Mouse (Mus musculus) limb, embryonic 15.5 days (tissue): Measurements from ENCODE around the gene Map2k7. TPM values are rescaled to one million over a fixed set of nuclear protein-coding genes. Genes with fewer than 3 reads are reported as not detected.

Source experiments
- ATAC-seq: fragments of 200-750 bp; cut with Nextera tagmentation; 2 replicates; pipeline ENCODE4 v1.8.0; 2017; ENCODE audit warnings: low read depth, moderate TSS enrichment; ENCODE audit not compliant: insufficient number of reproducible peaks, low FRiP score, low TSS enrichment
- H3K27ac ChIP-seq: fragments of 300-500 bp; sonication (generic); 2 replicates; pipeline ENCODE4 v1.5.1; 2015; ENCODE audit warnings: moderate library complexity, mild to moderate bottlenecking, inconsistent platforms
- H3K27me3 ChIP-seq: fragments of 300-500 bp; sonication (generic); 2 replicates; pipeline ENCODE4 v1.6.1; 2015; ENCODE audit warnings: inconsistent platforms
- H3K36me3 ChIP-seq: fragments of 300-500 bp; sonication (generic); 2 replicates; pipeline ENCODE4 v1.6.1; 2015; ENCODE audit warnings: inconsistent platforms
- H3K4me1 ChIP-seq: fragments of 300-500 bp; sonication (generic); 2 replicates; pipeline ENCODE4 v1.6.1; 2015; ENCODE audit warnings: inconsistent platforms
- H3K4me2 ChIP-seq: fragments of 300-500 bp; sonication (generic); 2 replicates; pipeline ENCODE4 v1.6.1; 2015; ENCODE audit warnings: mild to moderate bottlenecking, inconsistent platforms
- H3K4me3 ChIP-seq: fragments of 300-500 bp; sonication (generic); 2 replicates; pipeline ENCODE4 v1.5.1; 2015; ENCODE audit warnings: mild to moderate bottlenecking, inconsistent platforms
- H3K9ac ChIP-seq: fragments of 300-500 bp; sonication (generic); 2 replicates; pipeline ENCODE4 v1.6.1; 2015; ENCODE audit warnings: inconsistent platforms
- H3K9me3 ChIP-seq: fragments of 300-500 bp; sonication (generic); 2 replicates; pipeline ENCODE4 v1.6.1; 2016; ENCODE audit warnings: inconsistent platforms
- WGBS: fragments of 180-500 bp; shearing (Covaris S2); methylation state at CpG from one replicate; pipeline ENCODE4 v1.1.7; 2015; 5-methylcytosine and 5-hydroxymethylcytosine counted together
- polyA plus RNA-seq: library from polyadenylated mRNA; unstranded; fragments of >200 nt; fragmentation: Nextera tagmentation; extraction: Ambion mirVana; gene quantifications from 2 replicates; pipeline ENCODE4 v1.2.1, GENCODE M21; 2015

Gene Map2k7
- polyA plus RNA-seq, 1 experiment from 2014 or later: 27.1 TPM

DNA sequence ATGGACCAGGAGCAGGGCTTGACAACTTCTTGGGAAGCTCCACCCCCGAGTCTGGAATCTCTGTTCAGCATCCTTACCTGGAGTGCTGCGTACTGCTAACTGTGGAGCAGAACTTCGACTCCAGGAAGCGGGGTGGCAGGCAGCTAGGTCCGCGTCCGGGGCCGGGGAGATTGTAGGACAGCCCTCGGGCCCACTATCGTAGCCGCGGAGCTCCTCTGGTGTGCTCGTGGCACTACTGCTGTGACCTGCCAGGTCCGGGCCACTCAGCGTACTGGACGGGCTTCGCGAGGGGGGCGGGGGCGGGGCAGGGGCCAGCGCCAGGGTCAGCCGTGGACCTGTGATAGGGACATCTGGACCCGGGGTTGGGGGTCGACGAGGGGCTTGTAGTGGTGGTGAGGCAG, 25.7 kb upstream of the Map2k7 start:
- H3K9ac ChIP-seq: peak overlapping the region; percentile 40
- 1% methylated on average over 25 of the region's 25 CpGs for WGBS
- peak overlapping the region; percentile 44 for H3K4me3 ChIP-seq
- no peaks in the 10 kb centered on the region for H3K9me3 ChIP-seq
- H3K27ac ChIP-seq: no peak overlapping the region
- peaks cover 10% of the 10 kb centered on the region for H3K36me3 ChIP-seq
- peaks cover 40% of the 10 kb centered on the region for H3K27me3 ChIP-seq
- peak overlapping the region; percentile 94 for H3K4me2 ChIP-seq
- ATAC-seq: peak; percentile 31; the same call in 1 of the 2 replicates
- peaks cover 36% of the 10 kb centered on the region for H3K4me1 ChIP-seq

DNA sequence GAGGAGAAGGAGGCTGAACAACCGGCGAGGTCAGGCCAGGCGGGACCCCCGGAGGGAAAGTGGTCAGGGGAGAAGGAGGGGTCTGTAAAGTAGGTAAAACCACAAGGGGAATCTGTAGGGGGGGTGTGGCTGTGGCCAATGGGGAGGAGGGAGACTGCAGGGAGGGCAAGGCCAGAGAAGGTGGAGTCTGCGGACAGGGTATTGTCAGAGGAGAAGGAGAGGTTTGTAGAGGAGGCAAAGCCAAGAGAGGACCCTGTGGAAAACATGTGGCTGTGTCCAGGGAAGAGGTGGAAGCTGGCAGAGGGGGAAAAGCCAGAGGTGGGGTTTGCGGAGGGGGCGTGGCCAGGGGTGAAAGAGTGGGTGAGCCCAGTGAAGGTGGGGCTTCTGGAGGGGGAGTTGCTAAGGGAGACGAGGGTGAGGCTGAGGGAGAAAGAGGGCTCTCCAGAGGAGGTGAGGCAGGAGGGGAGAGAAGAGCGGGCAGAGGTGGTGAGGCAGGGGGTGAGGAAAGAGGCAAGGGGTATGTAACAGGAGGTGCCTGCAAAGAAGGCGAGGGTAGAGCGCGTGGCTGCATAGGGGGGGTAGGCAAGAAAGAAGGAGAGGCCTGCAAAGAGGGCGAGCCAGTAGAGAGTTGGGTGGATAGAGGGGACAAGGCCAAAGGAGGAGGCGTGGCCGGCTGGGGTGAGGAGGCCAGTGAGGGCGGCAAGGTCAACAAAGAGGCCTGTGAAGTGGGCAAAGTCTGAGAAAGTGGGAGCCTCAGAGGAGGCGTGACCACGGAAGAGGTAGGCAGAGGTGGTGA, 25.1 kb upstream of the Map2k7 start:
- peak overlapping the region; percentile 40 for H3K9ac ChIP-seq
- peaks cover 46% of the 10 kb centered on the region for H3K27me3 ChIP-seq
- ATAC-seq: peak; percentile 45; the same call in 1 of the 2 replicates
- H3K9me3 ChIP-seq: no peaks in the 10 kb centered on the region
- H3K27ac ChIP-seq: peak overlapping the region; percentile 22; the same call in 1 of the 2 replicates
- H3K4me2 ChIP-seq: peak overlapping the region; percentile 94
- H3K4me3 ChIP-seq: peak overlapping the region; percentile 44
- H3K36me3 ChIP-seq: peaks cover 10% of the 10 kb centered on the region
- H3K4me1 ChIP-seq: peaks cover 36% of the 10 kb centered on the region
- WGBS: 4% methylated on average over 18 of the region's 18 CpGs

DNA sequence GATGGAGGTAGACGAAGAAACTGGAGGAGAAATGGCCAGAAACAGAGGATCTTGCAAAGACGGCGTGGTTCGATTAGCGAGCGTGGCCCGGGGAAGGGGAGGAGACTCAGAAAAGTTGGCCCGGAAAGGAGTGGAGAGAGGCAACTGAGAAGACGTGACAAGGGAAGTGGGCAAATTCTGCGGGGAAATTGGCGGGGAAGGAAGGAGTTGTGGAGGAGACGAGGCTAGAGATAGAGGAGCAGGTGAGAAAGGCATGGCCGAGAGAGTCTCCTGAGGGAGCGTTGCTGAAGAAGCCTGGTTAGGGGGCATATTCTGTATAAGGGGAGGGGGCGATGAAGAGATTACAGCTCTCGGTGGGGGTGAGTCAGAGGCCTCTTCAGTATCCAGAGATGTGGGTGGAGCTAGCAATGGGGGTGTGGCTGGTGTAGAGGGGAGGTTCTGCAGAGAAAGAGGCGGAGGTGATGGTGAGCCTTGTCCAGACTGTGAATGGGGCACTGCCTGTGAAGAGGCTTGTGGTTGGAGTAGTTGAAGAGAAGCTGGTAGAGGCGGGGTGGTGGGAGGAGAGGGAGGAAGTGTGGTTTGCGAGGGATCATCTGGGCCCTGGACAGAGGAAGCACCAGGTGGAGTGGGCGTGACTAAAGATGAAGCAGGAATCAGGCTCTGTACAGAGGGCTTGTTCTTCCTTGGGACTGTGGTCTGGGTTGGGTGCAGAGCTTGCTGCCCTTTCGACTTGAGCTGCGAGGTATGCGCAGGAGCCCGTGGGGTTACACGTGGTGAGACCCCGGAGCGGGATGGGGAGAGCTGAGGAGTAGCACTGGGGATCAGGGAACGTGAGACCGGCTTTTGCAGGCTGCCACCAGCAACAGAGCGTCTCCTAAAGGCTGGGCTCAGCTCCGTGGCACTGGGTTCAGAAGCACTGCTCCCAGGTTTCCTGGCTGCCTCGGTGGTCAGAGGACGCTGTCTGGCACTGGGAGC, 24.2 kb upstream of the Map2k7 start:
- peaks cover 49% of the 10 kb centered on the region for H3K27me3 ChIP-seq
- 8% methylated on average over 33 of the region's 33 CpGs for WGBS
- H3K9ac ChIP-seq: peak overlapping the region; percentile 23; the same call in 1 of the 2 replicates
- H3K27ac ChIP-seq: peak overlapping the region; percentile 22; the same call in 1 of the 2 replicates
- no peaks in the 10 kb centered on the region for H3K9me3 ChIP-seq
- ATAC-seq: 0 out of 2 replicates have a peak, but pooled peaks have one; percentile 53
- peaks cover 36% of the 10 kb centered on the region for H3K4me1 ChIP-seq
- H3K4me3 ChIP-seq: peak overlapping the region; percentile 44
- peak overlapping the region; percentile 94 for H3K4me2 ChIP-seq
- H3K36me3 ChIP-seq: peaks cover 10% of the 10 kb centered on the region

DNA sequence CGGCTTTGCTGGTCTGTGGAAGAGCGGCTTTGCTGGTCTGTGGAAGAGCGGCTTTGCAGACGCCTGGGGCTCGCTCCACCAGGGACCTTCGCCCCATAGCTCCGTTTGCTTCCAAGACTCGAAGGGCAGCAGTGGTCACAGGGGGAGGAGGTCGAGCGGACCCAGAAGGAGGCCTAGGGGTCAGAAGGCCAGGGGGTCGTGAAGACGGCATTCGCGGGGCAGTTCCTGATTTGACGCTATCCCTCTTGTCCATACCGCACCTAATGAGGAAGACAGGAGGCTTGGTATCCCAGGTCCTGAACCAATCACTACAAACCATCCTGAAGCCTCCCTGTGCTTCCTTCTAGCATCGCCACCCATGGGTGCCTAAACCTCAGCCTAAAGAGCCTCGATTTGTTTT, 22.2 kb upstream of the Map2k7 start:
- Histone ChIP-seq H3K4me3 (peak overlapping the region; percentile 43), H3K4me2 (peak overlapping the region; percentile 88; the same call in 1 of the 2 replicates), H3K9me3 (no peaks in the 10 kb centered on the region), H3K27me3 (peaks cover 46% of the 10 kb centered on the region), H3K9ac (no peak overlapping the region), H3K27ac (no peak overlapping the region), H3K36me3 (no peaks in the 10 kb centered on the region), H3K4me1 (peaks cover 36% of the 10 kb centered on the region)
- 8% methylated on average over 18 of the region's 18 CpGs for WGBS
- no peak for ATAC-seq

DNA sequence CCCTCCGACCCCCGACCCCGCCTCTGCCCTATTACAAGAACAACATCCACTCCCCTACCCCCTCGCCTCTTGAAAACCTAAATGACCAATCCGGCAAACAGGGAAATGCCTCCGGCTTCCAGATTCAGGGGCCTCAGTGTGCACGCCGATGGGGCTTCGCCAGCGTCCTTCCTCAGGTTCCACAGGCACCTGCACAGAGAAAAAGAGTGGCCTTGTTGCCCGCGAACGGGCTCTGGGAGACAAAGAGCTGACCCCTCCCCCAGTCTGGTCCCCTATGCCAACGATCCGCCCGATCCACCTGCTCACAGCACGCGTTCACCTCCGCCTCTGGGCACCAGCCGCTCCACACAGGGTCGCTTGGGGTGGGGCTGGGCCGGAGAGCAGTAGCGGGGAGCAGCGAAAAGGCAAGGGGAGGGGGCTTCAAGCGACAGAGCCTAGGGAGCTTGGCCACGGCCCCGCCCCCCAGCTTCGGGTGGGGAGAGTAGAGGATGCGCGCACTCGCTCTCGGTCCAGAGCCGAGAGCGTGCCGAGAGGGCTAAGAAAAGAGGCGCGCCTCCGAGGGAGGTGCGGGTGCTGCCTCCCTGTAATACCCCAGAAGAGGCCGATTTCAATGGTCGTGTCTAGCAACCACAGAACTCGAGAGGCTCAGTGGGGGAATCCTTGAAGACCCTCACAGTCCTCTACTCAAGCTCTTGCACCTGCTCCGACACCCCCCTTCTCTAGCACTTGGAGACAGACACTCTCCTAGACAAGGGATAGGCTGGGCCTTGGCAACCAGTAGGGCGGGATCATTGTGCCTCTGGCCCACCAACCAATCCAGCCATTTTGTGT, 21.5 kb upstream of the Map2k7 start, which contains the start of gene Prr36:
TSS of gene Prr36 (minus strand) at position 669 of the 831 bp plus-strand sequence.
- Histone ChIP-seq H3K27me3 (peaks cover 46% of the 10 kb centered on the region), H3K27ac (no peak within 1 kb of the TSS), H3K9ac (no peak within 1 kb of the TSS), H3K9me3 (no peaks in the 10 kb centered on the region), H3K4me1 (peaks cover 36% of the 10 kb centered on the region), H3K4me2 (peak within 1 kb of the TSS; percentile 88), H3K4me3 (peak within 1 kb of the TSS; percentile 43), H3K36me3 (no peaks in the 10 kb centered on the region)
- WGBS: 2% methylated on average over 44 of the region's 44 CpGs
- no peak for ATAC-seq

DNA sequence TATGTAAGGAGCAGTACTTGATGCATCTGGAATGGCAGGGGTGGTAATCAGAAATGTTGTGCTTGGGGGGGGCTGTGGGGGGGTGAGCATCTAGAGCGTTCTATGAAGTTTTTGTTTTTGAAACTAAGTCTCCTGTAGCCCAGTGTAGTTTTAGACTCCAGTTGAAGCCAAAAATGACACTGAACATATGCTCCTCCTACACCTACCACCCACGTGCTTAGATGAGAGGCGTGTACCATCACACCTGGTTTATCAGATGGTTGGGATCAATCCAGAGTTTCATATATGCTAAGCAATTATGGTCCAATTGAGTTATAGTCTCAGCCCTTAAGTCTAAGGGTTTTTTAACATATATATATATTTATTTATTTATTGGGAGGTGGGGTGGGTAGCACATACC, 18.9 kb upstream of the Map2k7 start:
- no peaks in the 10 kb centered on the region for H3K36me3 ChIP-seq
- H3K4me1 ChIP-seq: peaks cover 16% of the 10 kb centered on the region
- no peak overlapping the region for H3K27ac ChIP-seq
- ATAC-seq: no peak
- no peaks in the 10 kb centered on the region for H3K9me3 ChIP-seq
- peaks cover 41% of the 10 kb centered on the region for H3K27me3 ChIP-seq
- WGBS: 82% methylated on average over 3 of the region's 3 CpGs
- no peak overlapping the region for H3K4me3 ChIP-seq
- no peak overlapping the region for H3K4me2 ChIP-seq
- no peak overlapping the region for H3K9ac ChIP-seq

DNA sequence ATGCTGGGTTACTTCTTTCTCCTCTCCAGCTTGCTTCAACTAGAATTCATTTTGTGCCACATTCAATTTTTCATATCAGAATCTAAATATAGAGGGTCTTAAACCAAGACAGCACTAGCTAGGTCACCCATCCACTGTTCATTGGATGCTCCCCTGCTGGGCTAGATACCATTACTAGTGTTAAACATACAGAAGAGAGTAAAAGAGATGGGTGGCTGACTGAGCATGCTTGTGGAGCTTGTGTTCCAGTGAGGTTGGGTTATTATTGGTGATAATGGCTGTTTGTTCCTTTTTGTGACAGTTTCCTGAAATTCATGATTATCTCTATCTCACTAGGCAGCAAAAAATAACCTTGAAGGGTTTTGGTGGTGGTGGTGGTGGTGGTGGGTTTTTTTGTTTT, 16.5 kb upstream of the Map2k7 start:
- Histone ChIP-seq H3K4me1 (peaks cover 12% of the 10 kb centered on the region), H3K9me3 (no peaks in the 10 kb centered on the region), H3K9ac (no peak overlapping the region), H3K27ac (no peak overlapping the region), H3K36me3 (no peaks in the 10 kb centered on the region), H3K4me3 (no peak overlapping the region), H3K27me3 (peaks cover 31% of the 10 kb centered on the region), H3K4me2 (no peak overlapping the region)
- no peak for ATAC-seq

DNA sequence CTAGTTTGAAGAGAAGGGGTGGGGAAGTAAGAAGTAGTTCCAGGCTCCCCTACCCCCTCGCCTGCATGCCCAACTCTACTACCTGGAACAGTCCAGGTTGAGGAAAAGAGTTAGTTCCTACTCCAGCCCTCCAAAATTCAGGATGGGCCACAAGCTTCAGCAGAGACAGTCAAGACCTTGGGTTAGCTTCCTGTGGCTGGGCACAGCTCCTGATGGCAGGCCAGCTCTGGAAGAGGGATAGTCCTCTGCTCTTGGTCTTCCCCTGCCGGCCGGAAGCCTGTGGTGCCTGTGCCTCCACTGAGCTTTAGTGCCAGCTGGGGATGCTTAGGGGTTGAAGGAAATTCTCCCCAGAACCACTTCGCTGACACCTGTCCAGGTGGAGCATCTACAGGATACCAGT, 12.2 kb upstream of the Map2k7 start:
- 22% methylated on average over 4 of the region's 4 CpGs for WGBS
- Histone ChIP-seq H3K9ac (no peak overlapping the region), H3K4me1 (peaks cover 10% of the 10 kb centered on the region), H3K4me2 (peak overlapping the region; percentile 37), H3K36me3 (no peaks in the 10 kb centered on the region), H3K9me3 (no peaks in the 10 kb centered on the region), H3K4me3 (peak overlapping the region; percentile 32), H3K27ac (no peak overlapping the region), H3K27me3 (peaks cover 26% of the 10 kb centered on the region)
- no peak for ATAC-seq

DNA sequence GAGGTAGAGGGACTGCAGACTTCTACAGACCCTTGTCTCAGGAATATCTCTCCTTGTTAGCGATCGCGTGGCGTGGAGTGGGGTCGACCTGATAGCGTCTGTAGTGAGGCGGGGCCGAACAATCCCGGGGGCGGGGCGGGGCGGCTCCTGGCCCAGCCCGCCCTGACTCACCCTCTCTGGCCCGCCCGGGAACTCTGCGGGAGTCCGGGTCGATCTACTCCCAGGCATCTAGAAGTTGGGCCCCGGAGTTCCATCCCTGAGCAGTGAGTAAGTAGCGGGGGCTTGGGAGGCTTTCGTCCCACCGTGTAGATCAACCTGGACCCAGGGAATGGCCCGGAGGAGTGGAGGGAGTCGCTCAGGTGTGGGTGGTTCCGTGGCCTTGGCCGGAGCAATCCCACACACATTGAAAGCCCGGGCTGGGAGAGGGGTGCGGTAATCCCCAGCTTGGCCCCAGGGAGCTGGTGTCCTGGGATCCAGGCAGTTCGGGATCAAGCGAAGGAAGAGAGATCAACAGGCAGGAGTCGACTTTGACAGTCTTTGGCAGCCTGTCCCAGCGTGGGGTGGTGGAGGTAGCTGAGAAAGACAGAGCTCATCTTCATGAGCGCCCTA, 11.7 kb upstream of the Map2k7 start, which contains the start of gene Lrrc8e:
TSS of gene Lrrc8e (plus strand) at position 89 of the 609 bp plus-strand sequence.
- H3K4me3 ChIP-seq: peak within 1 kb of the TSS; percentile 32
- H3K27me3 ChIP-seq: peaks cover 26% of the 10 kb centered on the region
- peak within 1 kb of the TSS; percentile 37 for H3K4me2 ChIP-seq
- no peak within 1 kb of the TSS for H3K9ac ChIP-seq
- no peak for ATAC-seq
- H3K9me3 ChIP-seq: no peaks in the 10 kb centered on the region
- H3K27ac ChIP-seq: no peak within 1 kb of the TSS
- H3K36me3 ChIP-seq: no peaks in the 10 kb centered on the region
- WGBS: 4% methylated on average over 33 of the region's 33 CpGs
- H3K4me1 ChIP-seq: peaks cover 10% of the 10 kb centered on the region

DNA sequence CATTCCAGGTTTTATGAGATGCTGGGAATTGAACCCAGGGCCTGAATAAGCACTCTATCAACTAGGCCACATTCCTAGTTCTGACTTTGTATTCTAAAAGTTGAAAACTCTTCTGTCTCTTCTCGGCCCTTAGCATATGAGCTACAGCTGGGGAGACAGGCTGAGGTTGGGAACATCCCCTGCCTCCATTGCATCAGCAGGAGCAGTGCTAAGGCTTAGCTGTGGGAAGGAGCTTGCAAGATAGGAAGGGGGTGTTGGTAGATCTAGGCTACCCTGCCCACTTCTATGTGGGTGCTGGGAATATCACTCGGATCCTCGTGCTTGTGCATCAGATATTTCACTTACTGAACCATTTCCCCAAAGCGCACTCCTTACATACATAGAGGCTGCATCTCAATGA, 10.6 kb upstream of the Map2k7 start:
- H3K27me3 ChIP-seq: peaks cover 26% of the 10 kb centered on the region
- no peak overlapping the region for H3K9ac ChIP-seq
- no peak overlapping the region for H3K27ac ChIP-seq
- H3K4me3 ChIP-seq: no peak overlapping the region
- WGBS: 90% methylated on average over 4 of the region's 4 CpGs
- no peak for ATAC-seq
- H3K4me1 ChIP-seq: peaks cover 10% of the 10 kb centered on the region
- H3K4me2 ChIP-seq: no peak overlapping the region
- H3K9me3 ChIP-seq: no peaks in the 10 kb centered on the region
- H3K36me3 ChIP-seq: no peaks in the 10 kb centered on the region

DNA sequence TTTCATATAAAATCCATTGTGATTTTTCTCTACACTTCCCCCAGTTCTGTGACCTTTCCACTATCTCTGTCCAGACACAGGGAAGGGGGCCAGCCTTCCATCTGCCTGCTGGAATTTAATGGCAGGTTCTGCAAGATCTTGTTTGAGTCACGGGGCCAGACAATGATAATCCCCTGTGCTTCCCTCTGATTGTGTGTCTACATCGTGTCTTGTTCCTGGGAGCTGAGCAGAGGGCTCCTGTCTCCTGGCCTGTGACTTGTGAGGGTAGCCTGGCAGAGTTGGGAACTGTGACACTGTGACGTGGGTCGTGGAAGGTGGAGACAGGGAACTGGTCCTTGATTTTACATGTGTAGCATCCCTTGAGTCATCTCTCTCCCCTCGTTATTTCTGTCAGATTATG, 8.8 kb upstream of the Map2k7 start:
- Histone ChIP-seq H3K4me2 (no peak overlapping the region), H3K9ac (no peak overlapping the region), H3K4me1 (peaks cover 10% of the 10 kb centered on the region), H3K36me3 (no peaks in the 10 kb centered on the region), H3K9me3 (no peaks in the 10 kb centered on the region), H3K27ac (no peak overlapping the region), H3K27me3 (peaks cover 26% of the 10 kb centered on the region), H3K4me3 (no peak overlapping the region)
- 63% methylated on average over 5 of the region's 5 CpGs for WGBS
- ATAC-seq: no peak
